Mouse (Mus musculus) cerebellum, postnatal 25 days (tissue): ENCODE results near the gene Atxn7l2.
"Not testable (repeated sequence)": the region's sequence is repeated elsewhere in the genome, so short reads cannot be mapped to it uniquely, and the experiment has no call there.

Experiments
- DNase-seq, 2 experiments: peaks; one replicate each; pipeline ENCODE4 v3.0.0; 2021; ENCODE audit warnings: mixed read lengths in 2 of 2

Atxn7l2 gene

DNA sequence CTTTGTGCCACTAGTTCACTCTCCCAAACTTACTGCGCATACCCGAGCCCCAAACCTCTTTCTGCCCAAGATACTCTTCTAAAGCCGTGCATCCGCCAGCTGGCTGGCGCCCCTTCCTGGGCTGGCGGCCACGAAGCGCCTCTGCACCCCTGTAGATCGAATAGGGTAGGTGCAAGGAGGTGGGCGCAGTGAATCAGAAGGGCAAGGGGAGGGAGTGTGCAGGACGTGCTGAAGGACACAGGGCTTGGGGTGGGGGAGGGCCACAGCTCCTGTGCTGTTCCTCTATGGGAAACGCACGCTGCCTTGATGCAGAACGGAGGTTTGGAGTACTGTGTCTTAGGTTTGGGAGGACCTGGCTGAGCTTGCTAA, at the start of gene Atxn7l2:
Gene Atxn7l2, minus strand, starts transcription at position 164 of the 369 bp plus-strand sequence.
- DNase-seq, result peak in 1 of 2 experiments; percentile 83

GRCm38 (mm10) chr3:108259319-108259718, 48.6 kb upstream of the Atxn7l2 start:
- DNase-seq, result no peak

- no peak for DNase-seq
Observed at GRCm38 (mm10) chr3:108257831-108258500, 47.2 kb upstream of the Atxn7l2 start.

DNA sequence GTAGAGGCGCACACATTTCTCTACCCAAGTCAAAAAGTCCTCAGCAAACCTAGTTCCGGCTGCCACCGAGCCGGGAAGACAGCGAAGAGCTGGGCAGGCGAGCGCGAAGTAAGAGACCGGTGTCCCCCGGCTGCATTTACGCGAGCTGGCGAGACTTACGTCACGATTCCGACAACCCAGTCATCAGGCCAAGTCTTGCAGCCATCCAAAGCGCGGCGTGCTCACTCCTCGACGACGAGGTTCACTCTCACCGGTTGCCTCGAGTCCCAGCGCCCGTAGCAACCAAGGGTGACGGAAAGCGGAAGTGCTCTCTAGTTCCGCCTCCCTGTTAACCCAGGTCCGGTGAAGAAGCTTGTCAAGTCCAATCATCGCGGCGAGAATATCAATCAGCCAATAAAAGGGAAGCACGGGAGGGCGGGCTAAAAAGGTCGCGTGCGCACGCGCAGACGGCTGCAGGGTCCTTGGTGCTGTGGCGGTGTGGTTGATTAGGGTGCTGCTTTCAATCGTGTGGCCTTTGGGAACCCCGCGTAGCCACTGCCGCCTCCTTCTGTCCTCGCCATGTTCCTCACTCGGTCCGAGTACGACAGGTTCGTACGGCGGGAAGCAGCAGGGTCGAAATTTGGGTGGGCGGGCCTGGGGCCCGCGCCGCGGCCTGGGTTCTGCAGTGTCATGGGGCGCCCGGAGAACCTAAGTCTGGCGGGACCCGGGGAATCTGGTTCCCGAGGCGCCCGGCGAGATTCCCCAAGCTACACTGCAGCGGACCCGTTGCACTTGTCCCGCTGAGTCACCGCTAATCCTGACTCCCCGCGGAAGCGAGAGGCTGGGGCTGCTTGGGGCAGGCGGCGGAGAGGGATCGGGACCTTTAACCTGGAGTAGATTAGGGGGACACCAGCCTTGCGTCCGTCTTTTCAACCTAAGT, 46.2 kb upstream of the Atxn7l2 start, which contains the start of gene Psma5:
Gene Psma5, plus strand, starts transcription at position 208 of the 919 bp plus-strand sequence.
- DNase-seq, result peak; percentile 95 to 97

- DNase-seq, result no peak
Observed at GRCm38 (mm10) chr3:108246857-108247256, 36.1 kb upstream of the Atxn7l2 start.

DNA sequence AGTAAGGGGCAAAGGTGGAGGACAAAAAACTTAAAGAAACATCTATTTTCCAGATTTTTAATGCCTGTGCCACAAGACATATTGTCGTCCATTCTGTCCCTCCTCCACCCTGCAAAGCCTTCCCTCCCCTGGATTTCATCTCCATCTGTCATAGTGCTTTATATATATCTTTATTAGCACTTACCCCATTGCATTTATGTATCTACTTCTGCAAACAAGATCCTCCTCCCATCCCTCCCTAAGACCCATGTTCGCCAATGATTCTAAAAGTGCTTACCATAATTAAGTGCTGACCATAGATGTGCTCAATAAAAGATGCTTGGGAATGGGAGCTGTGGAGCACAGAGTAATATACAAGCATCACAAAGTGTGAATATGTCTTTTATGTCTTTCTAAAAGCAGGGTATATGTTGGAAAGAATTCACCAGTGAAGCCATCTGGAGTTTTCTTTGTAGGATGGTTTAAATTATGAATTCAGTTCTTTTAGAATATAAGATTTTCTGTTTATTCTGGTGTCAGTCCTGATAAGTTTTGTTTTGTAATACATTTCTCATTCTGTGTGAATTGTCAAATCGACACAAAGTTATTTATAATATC, 30.6 kb upstream of the Atxn7l2 start:
- no peak for DNase-seq

DNA sequence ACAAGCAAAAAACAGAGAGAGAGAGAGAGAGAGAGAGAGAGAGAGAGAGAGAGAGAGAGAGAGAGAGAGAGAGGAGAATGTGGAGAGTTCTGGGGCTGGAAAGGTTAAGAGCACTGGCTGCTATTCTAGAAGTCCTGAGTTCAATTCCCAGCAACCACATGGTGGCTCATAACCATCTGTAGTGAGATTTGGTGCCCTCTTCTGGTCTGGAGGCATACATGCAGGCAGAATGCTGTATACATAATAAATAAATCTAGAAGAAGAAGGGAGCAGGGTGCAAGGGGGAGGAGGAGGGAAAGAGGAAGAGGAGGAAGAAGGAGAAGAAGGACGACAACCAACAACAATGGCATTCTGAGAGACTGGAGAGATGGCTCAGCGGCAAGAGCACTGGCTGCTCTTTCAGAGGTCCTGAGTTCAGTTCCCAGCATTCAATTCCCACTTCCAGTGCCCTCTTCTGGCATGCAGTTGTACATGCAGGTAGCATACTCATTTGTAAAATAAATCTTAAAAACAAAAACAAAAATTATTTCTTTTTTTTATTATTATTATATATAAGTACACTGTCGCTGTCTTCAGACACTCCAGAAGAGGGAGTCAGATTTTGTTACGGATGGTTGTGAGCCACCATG, 26.9 kb upstream of the Atxn7l2 start:
- not testable (repeated sequence) for DNase-seq

DNA sequence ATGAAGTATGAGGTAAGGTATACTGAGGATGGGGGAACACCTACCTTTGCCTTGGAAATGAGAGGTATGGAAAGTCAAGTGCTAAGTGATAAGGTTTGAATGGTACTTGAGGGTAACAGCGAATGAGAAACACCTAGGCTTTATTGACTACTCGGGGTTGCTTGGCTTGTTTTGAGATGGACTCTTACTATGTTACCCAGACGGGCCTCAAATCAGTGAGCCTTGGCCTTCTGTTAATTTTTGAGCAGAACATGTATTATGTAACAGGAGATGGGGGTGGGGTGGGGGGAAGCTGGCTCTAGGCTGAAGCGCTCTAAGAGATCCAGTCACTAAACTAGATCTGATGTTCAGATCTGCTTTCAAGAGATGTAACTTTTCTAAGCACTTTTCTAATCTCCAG, 20.9 kb upstream of the Atxn7l2 start:
- no peak for DNase-seq

DNA sequence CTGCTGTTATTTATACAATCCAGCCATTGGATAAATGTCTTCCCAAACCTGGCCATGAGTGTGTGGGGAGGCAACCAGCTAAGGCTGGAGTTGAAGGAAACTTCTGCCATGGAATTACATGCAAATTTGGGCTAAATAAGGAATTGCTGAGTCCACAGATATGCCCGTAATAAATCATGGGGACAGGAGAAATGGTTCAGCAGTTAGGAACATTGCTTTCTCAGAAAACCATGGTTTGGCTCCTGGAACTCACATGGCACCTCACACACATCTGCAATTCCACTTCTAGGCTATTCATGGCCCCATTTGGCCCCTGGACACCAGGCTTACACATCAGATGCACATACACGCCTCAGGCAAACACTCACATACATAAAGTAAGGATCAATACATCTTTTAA, 16.8 kb upstream of the Atxn7l2 start:
- DNase-seq, result no peak

DNA sequence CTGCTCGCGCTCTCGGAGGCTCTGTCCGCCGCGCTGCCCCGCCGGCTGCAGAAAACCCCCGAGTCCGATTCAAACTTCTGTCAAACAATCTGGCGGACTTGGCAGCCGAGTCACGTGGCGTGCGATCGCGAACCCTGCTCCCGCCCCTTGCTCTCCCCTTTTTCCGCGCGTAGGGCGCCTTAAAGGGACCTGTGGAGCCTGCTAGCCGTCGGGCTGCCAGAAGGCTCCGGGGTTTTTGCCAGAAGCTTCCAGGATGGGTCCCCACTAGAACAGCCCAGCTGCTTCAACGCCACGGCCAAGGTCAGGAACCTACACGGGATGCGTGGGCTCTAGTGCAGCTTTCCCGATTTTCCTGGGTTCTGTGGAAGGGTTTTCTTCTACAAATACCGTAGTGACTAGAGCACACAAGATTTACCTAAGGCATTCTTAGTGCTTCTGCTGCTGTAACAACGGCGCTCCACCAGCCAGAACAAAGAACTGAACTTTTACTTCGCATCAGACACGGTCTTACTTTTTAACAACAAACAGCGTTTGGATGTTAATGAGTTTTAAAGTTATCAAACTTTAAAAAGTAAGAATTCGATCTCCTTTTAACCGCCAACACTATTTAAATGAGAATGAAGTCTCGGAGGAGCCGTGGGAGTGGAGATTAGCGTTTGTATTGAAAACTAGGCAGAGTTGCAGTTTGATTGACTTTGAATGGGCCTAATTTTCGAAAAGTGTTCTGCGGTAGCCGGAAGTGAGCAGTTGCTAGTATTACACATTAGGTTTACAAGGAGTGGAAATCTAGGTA, 16.0 kb upstream of the Atxn7l2 start, which contains the start of gene Sypl2:
Gene Sypl2, minus strand, starts transcription at position 91 of the 793 bp plus-strand sequence.
- peak in 1 of 2 experiments; percentile 28 for DNase-seq

GRCm38 (mm10) chr3:108225711-108226557, 15.2 kb upstream of the Atxn7l2 start:
- no peak for DNase-seq

DNA sequence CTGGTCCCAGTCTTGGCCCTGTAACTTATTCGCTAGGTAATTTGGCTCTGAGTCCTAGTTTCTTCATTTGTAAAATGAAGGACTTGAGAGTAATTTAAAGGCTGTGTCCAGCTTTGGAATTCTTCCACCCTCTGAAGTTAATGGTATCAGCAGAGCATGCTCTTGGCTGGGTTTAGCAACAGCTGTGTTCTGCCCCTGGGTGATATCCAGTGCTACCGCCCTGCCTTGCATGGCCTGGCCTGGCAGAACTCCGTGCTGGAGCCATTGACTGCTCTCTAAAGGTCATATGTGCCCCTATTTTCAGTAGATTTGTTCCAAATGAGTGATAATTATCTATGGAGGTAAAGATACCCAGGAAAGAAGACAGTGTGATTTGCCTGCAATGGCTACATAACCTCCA, 9.9 kb upstream of the Atxn7l2 start:
- DNase-seq, result no peak

DNA sequence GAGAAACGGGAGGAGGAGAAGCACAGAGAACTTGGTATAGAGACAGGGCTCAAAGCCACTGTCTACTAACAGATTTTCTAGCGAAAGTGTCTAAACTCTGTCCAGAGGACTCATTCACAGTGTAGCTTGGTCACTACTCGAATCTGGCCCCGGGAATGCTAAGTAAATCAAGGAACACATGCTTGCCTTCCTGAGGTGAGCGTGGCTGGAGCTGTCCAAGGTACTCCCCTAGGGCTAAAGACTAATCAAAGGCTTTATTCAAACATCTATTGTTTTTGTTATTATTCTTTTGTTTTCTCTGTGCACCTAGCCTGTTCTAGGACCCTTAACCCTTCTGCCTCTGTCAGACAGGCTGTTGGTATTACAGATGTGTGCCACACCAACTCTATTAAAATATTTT, 4.0 kb upstream of the Atxn7l2 start:
- no peak for DNase-seq

GRCm38 (mm10) chr3:108212406-108212805, 1.7 kb upstream of the Atxn7l2 start:
- DNase-seq, result peak; percentile 23 to 36

- peak; percentile 35 to 54 for DNase-seq
Observed at GRCm38 (mm10) chr3:108211845-108212244, 1.1 kb upstream of the Atxn7l2 start.

DNA sequence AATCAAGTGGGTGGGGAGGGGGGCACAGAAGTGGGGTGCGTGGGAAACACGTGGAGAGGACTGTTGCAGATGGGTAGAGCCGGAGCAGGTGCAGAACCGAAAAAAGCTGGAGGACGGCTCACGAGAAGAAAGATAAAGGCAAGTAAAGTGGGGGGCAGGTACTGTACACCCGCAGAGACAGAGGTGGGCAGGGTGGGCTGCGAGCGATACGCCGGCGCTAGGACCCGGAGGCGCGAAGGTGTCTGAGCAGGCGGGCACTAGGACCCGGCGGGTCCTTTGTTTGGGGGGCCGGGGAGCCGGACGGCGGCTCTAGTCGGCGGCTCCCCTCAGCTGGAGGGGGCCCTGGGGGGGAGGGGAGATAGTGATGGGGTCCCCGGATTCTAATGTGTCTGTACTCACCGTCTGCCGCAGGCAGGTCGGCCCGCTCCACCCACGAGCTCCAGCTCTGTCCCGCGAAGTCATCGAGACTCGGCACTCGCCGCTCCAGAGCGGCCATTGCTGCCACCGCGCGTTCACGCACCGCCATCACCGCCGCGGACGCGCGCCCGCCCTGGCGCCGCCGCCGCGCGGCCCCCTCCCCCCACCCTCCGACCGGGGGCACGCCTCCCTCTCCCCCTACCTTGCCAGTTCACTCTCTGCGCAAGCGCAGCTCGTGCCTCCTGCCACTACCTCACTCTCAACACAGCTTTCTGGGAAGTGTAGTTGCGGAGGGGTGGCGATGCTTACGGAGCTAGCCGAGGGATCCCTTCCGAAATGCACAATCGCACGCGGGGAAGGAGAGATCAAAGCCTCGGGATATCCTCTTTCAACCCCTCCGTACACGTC, 576 bp downstream of the Atxn7l2 start:
- DNase-seq, result peak; percentile 96

- DNase-seq, result no peak
Observed at GRCm38 (mm10) chr3:108209536-108209935, 1.2 kb downstream of the Atxn7l2 start.

GRCm38 (mm10) chr3:108209001-108209400, 1.7 kb downstream of the Atxn7l2 start:
- peak; percentile 9 to 33 for DNase-seq

- DNase-seq, result peak; percentile 11 to 42
Observed at GRCm38 (mm10) chr3:108206731-108207375, 3.9 kb downstream of the Atxn7l2 start.

- peak in 1 of 2 experiments; percentile 9 for DNase-seq
Observed at GRCm38 (mm10) chr3:108205601-108206000, 5.1 kb downstream of the Atxn7l2 start.
